Mouse (Mus musculus) colon, adult 2 months (tissue): ENCODE data around the gene Gm17655. TPM values are rescaled to one million over a fixed set of nuclear protein-coding genes. Genes with fewer than 3 reads are reported as not detected.

Experiments
- polyA plus RNA-seq: library from polyadenylated mRNA; depleted of rRNA; stranded (reverse); fragments of >200 nt; gene quantifications from 2 replicates; pipeline ENCODE4 v1.2.3, GENCODE M21; 2012; rRNA removed

Gm17655 gene
- 0.06 TPM in 1 of 2 replicates, not detected in the other for polyA plus RNA-seq

DNA sequence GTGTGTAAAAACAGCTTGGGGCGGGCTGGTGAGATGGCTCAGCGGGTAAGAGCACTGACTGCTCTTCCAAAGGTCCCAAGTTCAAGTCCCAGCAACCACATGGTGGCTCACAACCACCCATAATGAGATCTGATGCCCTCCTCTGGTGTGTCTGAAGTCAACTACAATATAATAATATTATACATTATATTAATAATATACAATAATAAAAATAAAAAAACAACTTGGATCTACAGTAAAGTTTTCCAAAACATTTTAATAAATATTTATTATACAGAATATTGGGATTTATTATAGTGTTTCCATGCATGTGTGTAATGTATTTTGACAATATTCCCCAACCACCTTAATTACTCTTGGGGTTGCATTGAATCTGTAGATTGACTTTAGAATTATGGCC, at the start of gene Gm17655:
TSS of gene Gm17655 (minus strand) at position 101 of the 400 bp plus-strand sequence.

DNA sequence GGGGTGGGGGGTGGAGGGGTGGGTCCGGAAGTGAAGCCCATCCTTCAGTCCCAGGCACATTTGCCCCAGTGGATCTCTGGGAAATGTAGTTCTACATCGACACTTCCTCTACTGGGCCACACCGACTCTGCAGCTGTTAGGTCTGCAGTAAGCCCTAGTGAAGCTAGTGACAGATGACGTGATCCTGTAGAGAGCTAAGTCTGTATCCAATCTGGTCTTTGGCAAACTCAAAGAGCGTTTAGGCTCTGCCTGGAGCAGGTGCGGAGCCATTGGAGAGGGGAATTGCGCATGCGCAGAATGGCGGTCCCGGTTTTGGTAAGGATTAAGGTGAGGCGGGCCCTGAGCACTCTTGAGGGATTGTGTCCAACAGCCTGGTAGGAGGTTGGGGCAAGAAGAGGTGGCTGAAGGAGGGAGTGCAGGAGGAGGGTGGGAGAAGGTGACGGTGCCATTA, 37.7 kb upstream of the Gm17655 start, which contains the start of gene Zfp605:
TSS of gene Zfp605 (plus strand) at position 102 of the 451 bp plus-strand sequence.

DNA sequence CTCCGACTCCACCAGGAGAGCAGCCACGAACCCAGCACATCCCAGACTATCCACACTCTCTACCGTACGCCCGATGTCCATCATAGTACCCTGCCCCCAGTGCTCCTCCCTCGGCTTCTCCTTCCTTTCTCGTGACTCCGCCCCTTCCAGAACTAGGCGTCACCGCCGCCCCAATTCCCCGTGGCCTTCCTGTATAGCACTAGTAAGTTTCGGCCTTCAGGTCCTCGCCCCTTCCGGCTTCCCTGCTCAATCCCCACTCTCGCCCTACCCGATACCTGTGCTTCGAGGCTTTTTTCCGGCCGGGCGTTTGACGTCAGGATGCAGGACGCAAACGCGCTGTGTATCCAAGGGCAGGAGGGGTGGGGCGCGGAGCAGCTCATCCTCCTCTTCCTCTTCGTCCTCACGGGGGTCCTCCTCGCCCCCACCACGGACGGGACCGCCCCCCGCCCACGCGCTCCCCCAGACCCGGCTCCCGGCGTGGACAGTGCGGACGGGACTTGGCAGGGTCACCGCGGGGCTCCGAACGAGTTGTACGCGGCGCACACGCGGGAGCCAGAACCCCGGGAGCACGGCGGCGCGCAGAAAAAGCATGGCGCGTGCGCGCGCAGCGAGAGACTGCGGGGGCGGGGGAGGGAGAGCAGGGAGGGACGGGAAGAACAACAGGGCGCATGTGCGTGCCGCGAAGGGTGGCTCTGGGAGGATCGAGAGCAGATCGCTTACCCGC, 35.4 kb upstream of the Gm17655 start, which contains the start of gene Gtpbp6:
TSS of gene Gtpbp6 (minus strand) at position 617 of the 724 bp plus-strand sequence.

DNA sequence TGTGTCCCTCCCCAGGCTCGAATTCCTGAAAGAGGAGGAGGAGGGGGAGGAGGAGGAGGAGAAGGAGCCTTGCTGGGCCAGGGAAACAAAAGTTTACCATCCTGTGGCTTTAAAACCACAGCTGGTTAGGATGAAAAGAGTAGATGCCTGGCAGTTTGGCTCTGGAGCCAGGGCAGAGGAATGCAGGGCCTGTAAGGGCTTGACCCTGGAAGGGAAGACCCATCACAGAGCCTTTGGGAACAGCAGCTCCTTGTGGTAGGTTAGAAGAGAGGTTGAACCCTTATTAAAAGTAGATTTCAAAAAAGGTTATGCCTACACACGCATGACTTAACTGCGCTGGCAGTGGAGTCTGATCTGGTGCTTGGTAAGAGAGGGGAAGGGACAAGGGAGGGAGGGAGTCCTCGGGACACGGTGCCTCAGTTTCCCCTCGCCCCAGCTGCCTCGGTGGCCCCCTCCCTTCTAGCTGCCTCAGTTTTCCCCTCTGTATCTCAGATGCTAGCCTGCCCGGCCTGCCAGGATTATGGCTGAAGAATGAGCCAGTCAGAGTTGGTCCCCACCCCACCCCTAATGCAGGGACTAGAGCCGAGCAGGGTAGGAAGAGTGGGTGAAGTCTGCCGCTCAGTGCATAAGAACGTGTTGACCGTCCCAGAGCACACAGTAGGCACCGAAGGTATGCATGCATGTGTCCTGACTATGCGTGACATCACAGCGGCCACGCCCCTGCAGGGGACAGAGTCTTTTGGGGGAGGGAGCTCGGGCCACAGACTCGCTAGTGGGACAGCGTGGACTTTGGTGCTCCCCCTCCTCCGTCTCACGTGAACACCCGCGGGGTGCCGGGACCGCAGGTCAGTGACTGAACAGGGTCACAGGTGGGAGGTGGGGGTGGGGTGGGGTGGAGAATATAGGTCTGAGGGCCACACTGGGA, 27.6 kb upstream of the Gm17655 start, which contains the start of gene Plcxd1:
TSS of gene Plcxd1 (plus strand) at position 314 of the 925 bp plus-strand sequence.

DNA sequence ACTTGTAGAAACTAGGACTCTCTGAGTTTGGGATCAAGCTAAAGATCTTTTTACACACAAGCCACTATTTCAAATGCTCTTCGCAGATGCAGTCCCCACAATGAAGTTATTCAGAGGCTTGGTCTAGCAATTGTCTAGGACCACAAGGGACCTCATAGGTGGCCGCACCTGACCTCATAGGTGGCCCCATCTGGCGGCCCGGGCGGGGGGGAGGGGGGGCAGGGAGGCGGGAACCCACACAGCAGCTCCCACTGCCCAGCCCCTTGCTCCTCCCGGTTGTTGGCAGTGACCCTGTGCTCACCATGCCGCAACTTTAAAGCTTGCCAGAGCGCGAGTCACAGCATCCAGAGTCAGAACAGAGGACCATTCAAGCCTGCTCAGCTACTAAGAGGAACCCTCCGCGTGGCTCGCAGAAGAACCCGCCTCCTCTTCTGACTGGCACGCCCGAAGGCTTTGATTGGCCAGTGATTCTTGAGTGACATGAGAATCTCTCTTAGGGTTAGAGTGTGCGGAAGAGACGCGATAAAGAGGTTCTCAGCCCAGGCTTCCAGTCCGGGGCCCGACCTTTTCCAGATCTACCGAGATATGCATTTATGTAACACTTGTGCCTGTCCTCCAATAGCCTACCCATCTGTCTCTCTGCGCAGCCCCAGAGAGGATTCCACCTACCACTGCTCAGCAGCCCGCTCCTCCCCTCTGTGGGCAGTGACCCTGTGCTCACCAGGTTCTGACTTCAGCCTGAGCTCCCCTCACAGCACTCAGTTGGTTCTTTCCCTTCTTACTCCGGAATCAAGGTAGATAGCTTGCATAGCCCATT, 21.9 kb upstream of the Gm17655 start, which contains the start of gene Gm35315:
TSS of gene Gm35315 (minus strand) at position 391 of the 817 bp plus-strand sequence.

Other genes with a start within 250 kb of the Gm17655 start
- 0.66 and 0.97 TPM in 2 replicates for gene Gm15446, start 149.1 kb downstream of the Gm17655 start, polyA plus RNA-seq
- gene Zfp932, start 76.0 kb downstream of the Gm17655 start, polyA plus RNA-seq, result 0.70 and 1.1 TPM in 2 replicates
- gene Gm35315, start 21.9 kb upstream of the Gm17655 start, polyA plus RNA-seq, result 0.06 TPM in 1 of 2 replicates, not detected in the other
- 0.22 and 0.23 TPM in 2 replicates for gene Plcxd1, start 27.5 kb upstream of the Gm17655 start, polyA plus RNA-seq
- gene Gtpbp6, start 35.7 kb upstream of the Gm17655 start, polyA plus RNA-seq, result 122 and 143 TPM in 2 replicates
- 0.14 and 0.15 TPM in 2 replicates for gene Zfp605, start 37.6 kb upstream of the Gm17655 start, polyA plus RNA-seq
- gene Chfr, start 63.3 kb upstream of the Gm17655 start, polyA plus RNA-seq, result 67.2 and 69.3 TPM in 2 replicates
- 12.3 and 13.0 TPM in 2 replicates for gene Golga3, start 104.2 kb upstream of the Gm17655 start, polyA plus RNA-seq
- gene Ankle2, start 158.5 kb upstream of the Gm17655 start, polyA plus RNA-seq, result 6.9 and 7.4 TPM in 2 replicates
- 16.5 and 18.2 TPM in 2 replicates for gene Pgam5, start 197.4 kb upstream of the Gm17655 start, polyA plus RNA-seq
- 5.4 and 6.0 TPM in 2 replicates for gene Pxmp2, start 213.7 kb upstream of the Gm17655 start, polyA plus RNA-seq
- 3.5 and 3.6 TPM in 2 replicates for gene Pole, start 213.8 kb upstream of the Gm17655 start, polyA plus RNA-seq